Mouse (Mus musculus) thymus, adult 2 months (tissue): ENCODE results near the gene Gm9044.

ENCODE experiments used
- CTCF ChIP-seq: fragments of 200-500 bp; IDR thresholded peaks from 2 replicates; pipeline ENCODE4 v1.5.1; 2012; ENCODE audit warnings: mild to moderate bottlenecking, control low read depth, low read length, moderate library complexity, borderline replicate concordance; ENCODE audit not compliant: control insufficient read depth, poor library complexity, insufficient read depth; ENCODE audit errors: extremely low read depth
- POLR2A ChIP-seq: fragments of 200-500 bp; IDR thresholded peaks from 2 replicates; pipeline ENCODE4 v1.6.1; 2012; ENCODE audit warnings: mild to moderate bottlenecking, low read length, control low read depth, moderate library complexity; ENCODE audit not compliant: control insufficient read depth, poor library complexity, insufficient read depth; ENCODE audit errors: extremely low read depth

DNA sequence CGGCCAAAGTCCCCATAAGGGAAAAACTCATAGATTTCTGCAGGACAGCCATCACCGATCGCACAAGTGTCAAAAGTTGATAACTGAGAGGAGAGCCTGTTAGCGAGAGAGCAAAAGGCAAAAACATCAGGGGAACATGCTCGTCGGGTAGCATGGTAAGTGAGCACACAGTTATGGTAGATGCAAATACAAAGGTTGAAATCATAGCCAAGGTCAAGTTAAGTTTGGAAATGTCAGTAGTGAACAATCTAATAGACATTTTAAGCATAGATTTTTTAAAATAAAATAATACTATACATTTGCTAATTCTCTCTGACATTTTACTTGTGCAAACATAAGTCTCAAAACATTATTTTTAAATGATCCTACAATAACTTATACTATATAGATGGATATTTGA, 37.3 kb downstream of the Gm9044 start, which contains the start of gene Iltifb:
- no peak for TF ChIP-seq POLR2A
- TF ChIP-seq CTCF, result no peak
